Mouse (Mus musculus) splenic B cell, adult 2 months (primary cell): ENCODE results near the gene Mpp3.

Experiments
- DNase-seq: peaks from one replicate; pipeline ENCODE4 v3.0.0-alpha.2; 2011; ENCODE audit warnings: low read depth, low spot score
- H3K27me3 ChIP-seq: 2 replicates; pipeline ENCODE4 v1.6.1; 2012; ENCODE audit warnings: mild to moderate bottlenecking, low read length, moderate library complexity, mixed read lengths; ENCODE audit not compliant: control insufficient read depth, poor library complexity, insufficient read depth, severe bottlenecking
- H3K36me3 ChIP-seq: 2 replicates; pipeline ENCODE4 v1.6.1; 2012; ENCODE audit warnings: mild to moderate bottlenecking, low read length, moderate library complexity, mixed read lengths; ENCODE audit not compliant: control insufficient read depth, poor library complexity, insufficient read depth, severe bottlenecking

Gene Mpp3

GRCm38 (mm10) chr11:102046607-102047006 is 18.3 kb upstream of the Mpp3 start:
- Histone ChIP-seq H3K27me3 (no peaks in the 10 kb centered on the region), H3K36me3 (no peaks in the 10 kb centered on the region)
- DNase-seq: no peak

DNA sequence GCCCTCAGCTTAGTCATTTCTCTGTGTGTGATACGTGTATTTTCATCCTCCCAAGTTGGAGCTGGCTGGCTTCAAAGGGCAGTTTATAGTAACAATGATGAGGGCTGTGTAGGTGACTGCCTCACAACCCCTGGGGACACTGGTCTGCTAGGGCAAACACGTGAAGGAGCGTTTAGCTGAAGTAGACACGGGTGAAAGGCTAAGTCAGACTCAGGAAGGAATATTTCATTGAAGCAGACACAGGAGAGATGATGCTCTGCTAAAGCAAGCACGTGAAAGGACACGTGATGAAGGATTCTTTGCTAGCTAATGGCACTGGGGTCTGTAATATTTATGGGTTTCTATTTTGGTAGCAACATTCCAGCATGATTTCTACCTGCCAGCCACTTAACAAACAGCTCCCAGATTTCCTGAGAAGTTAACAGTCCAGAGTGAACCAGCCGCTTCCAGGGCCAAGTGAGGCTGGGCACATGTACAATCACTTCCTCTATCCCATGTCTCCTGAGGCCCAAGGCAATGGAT is 16.5 kb upstream of the Mpp3 start:
- no peak for DNase-seq
- H3K36me3 ChIP-seq: no peaks in the 10 kb centered on the region
- no peaks in the 10 kb centered on the region for H3K27me3 ChIP-seq

DNA sequence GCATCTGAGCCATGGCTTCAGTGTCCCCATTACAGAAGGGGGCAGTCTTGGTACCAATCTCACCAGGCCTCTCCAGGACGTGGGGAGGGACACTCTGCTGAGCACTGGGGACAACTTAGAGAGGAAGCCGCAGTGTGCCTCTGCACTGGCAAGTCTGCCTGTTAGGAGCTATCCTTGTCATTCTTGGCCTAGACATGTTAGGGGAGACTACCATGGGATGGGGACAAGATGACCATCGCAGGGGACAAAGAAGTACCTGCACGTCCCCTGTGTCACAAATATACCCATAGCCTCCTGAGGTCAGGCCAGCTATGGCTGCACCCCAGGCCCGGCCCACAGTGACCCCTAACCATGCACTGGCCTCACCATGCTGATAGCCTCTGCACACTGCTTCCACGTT is 15.1 kb upstream of the Mpp3 start:
- Histone ChIP-seq H3K36me3 (no peaks in the 10 kb centered on the region), H3K27me3 (no peaks in the 10 kb centered on the region)
- DNase-seq: no peak

DNA sequence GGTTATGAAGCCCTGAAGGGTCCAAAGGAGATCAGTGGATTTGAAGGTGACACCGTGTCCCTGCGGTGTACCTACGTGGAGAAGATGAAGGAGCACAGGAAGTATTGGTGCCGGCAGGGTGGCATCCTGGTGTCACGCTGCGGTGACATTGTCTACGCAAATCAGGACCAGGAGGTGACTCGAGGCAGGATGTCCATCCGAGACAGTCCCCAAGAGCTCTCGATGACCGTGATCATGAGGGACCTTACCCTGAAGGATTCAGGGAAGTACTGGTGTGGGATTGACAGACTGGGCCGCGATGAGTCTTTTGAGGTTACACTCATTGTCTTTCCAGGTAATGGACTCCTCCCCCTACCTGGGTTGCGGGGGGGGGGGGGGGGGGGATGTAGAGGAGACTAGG is 14.7 kb upstream of the Mpp3 start:
- no peaks in the 10 kb centered on the region for H3K36me3 ChIP-seq
- no peaks in the 10 kb centered on the region for H3K27me3 ChIP-seq
- no peak for DNase-seq

GRCm38 (mm10) chr11:102041350-102041949 is 13.2 kb upstream of the Mpp3 start, which contains the start of gene Cd300lg:
Gene Cd300lg (plus strand): TSS chr11:102041509.
- DNase-seq: no peak
- H3K36me3 ChIP-seq: no peaks in the 10 kb centered on the region
- H3K27me3 ChIP-seq: no peaks in the 10 kb centered on the region

DNA sequence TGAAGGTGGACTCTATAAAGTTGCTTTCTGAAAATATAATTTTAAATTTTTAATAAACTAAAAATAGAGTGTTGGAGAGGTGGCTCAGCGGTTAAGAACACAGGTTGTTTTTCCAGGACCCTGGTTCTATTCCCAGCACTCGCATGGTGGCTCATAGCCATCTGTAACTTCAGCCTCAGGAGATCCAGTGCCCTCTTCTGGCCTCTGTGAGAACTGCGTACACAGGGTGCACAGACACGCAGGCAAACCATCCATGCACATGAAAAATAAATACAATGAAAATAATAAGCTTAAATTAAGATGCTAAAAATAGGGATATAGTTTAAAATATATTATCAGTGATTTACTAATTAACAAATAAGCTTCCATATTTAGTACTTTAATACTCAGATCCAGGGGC is 12.4 kb upstream of the Mpp3 start:
- DNase-seq: peak; percentile 17
- Histone ChIP-seq H3K27me3 (no peaks in the 10 kb centered on the region), H3K36me3 (no peaks in the 10 kb centered on the region)

GRCm38 (mm10) chr11:102040138-102040524 is 11.9 kb upstream of the Mpp3 start:
- H3K36me3 ChIP-seq: no peaks in the 10 kb centered on the region
- peak; percentile 80 for DNase-seq
- no peaks in the 10 kb centered on the region for H3K27me3 ChIP-seq

DNA sequence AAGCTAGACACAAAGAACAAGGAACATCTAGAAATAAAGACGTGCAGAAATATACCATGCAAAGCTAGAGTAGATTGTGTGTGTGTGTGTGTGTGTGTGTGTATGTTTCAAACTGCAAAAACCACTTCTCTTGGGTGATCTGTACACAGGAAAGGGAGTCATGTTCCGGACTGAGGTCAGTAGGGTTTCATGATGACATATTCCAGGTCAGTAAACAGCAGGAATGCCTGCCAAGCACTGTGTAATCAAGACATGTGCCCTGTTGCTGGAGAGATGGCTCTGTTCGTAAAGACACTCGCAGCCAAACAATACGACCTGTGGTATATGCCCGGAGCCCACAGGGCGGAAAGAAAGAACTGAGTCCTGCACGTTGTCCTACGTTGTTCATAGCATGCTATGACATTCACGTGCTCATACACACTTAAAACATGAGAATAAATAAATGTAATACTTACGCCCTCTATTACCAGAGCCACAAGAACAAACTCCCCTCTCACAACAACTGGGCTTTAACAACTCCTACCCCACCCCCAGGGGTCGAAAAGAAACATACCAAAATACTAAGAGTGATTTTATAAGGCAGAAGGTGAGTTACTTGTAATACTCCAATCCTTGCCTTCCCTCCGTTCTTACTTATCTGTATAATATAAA is 11.4 kb upstream of the Mpp3 start:
- no peaks in the 10 kb centered on the region for H3K36me3 ChIP-seq
- no peak for DNase-seq
- H3K27me3 ChIP-seq: no peaks in the 10 kb centered on the region

DNA sequence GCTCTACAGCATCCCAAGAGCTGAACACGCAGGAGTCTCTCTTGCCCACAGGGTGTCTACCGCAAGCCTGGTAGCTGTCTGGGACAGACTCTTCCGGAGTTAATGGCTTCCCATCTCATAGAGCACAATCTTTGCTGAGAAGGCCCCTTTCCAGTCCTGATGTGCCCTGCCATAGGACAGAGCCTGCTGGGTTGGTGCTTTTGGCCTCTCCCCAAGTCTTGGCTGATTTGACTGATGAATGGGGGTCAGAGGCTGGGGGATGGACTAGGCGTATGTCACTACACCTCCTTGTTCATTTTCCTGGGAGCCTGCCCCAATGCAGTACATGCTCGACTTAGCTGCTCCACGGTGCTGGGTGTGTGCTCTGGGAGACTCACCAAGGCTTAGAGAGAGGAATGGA is 9.5 kb upstream of the Mpp3 start:
- Histone ChIP-seq H3K36me3 (no peaks in the 10 kb centered on the region), H3K27me3 (no peaks in the 10 kb centered on the region)
- no peak for DNase-seq

DNA sequence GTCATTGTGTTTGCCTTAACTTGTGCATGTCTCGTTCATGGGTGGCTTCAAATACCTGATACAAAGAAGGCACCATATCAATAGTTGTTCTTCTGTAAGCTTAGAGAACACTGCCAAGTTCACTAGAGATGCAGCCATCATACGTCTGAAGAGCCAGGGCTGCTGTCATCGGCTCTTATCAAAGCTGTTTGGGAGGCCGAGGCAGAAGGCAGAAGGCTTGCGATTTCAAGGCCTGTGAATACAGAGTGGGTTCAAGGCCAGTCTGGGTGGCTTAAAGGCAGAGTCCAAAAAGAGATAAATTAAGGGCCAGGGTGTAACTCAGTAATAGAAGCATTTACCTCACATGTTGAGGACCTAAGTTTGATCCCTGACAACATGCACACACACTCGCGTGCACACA is 8.1 kb upstream of the Mpp3 start:
- no peaks in the 10 kb centered on the region for H3K27me3 ChIP-seq
- DNase-seq: no peak
- H3K36me3 ChIP-seq: no peaks in the 10 kb centered on the region

DNA sequence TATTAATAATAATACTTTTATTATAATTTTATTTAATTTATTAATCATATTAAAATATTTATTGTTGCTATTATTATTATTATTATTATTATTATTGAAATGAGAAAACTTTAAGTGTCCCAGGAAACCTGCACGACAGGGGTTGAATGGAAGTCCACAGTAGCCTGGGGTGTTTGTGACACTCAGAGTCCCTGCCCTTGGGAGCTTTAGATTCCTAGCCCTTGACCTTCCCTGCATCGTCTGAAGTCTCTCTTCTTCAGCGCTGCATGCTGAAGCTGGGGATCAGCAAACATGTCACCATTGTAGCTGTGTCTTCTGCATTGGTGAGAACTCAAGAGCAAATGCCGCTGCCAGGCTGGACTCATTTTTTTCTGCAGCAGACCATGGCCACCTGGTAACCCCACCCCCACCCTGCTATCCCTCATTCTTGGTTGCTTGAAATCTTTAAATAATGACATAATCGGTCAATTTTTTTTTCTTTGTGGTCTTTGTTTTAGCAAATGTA is 7.2 kb upstream of the Mpp3 start:
- no peak for DNase-seq
- H3K27me3 ChIP-seq: no peaks in the 10 kb centered on the region
- H3K36me3 ChIP-seq: no peaks in the 10 kb centered on the region

DNA sequence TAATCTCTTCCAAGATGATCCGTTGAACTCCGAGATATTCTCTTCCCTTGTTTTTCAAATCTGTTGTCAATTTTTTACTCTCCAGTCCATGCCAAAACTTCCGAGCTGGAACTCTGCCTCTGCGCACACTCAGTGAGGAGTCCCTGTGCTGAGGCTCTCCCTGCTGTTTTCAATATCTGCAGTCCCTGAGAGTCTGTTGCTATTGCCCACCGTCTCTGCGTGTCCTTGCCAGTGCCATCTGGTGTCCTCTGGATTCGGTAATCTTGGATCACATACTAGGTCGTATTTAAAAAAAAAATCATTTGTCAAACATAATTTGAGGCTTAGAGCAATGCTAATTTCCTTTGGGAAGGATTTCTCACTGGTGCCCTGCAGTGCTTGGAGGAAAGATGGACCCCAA is 6.6 kb upstream of the Mpp3 start:
- DNase-seq: no peak
- Histone ChIP-seq H3K27me3 (no peaks in the 10 kb centered on the region), H3K36me3 (no peaks in the 10 kb centered on the region)

- Histone ChIP-seq H3K27me3 (no peaks in the 10 kb centered on the region), H3K36me3 (no peaks in the 10 kb centered on the region)
- DNase-seq: no peak
Observed at GRCm38 (mm10) chr11:102033055-102033591, 4.9 kb upstream of the Mpp3 start.

DNA sequence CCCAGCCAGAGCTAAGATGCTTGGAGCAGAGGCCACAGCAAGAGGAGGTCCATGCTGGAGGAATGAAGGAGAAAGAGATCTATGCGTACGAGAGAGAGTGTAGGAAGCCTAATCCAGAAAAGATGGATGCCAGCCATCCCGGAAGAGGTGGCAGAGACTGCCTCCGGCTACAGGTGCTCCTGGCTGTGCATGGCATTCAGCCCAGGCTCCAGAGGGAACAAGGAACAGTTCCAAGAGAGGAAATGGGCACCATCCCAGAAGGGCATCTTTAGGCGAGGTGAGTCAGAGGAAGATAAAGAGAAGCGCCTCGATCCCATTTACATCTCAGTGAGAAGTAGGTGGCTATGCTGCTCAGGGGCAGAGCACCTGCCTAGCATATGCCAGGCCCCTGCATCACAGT is 2.9 kb upstream of the Mpp3 start:
- DNase-seq: no peak
- H3K27me3 ChIP-seq: no peaks in the 10 kb centered on the region; the same call in 1 of the 2 replicates
- H3K36me3 ChIP-seq: no peaks in the 10 kb centered on the region

GRCm38 (mm10) chr11:102029966-102030365 is 1.7 kb upstream of the Mpp3 start:
- no peaks in the 10 kb centered on the region for H3K36me3 ChIP-seq
- DNase-seq: no peak
- H3K27me3 ChIP-seq: no peaks in the 10 kb centered on the region; the same call in 1 of the 2 replicates
